13 mouse cellular contexts compared by ENCODE assay signal in genomic region chr4:137941131-137941844, GRCm38 (mm10). TPM values are rescaled to one million over a fixed set of nuclear protein-coding genes. Genes with fewer than 3 reads are reported as not detected.
A peak's percentile ranks its signal among the peaks of the same experiment; 100 is the strongest.
DNase-seq lines count a peak whose midpoint lies in the region; ATAC-seq and TF ChIP-seq lines count a peak whose summit lies in the region.
"Had no signal": no experiment of that assay in that cellular context is flagged by ENCODE, and none has a peak within 500 bp of the region (broad histone marks: within the 10 kb centered on the region; RNA-seq: fewer than 3 reads in every experiment).

No protein-coding gene starts in this region.

- H3K27me3 ChIP-seq in heart, embryonic 11.5 days (ENCODE audit: control insufficient read depth, insufficient read depth, low read length) = no peaks in the 10 kb centered on the region
- H3K27me3 ChIP-seq in liver, postnatal 0 days (ENCODE audit: insufficient read depth, low read length) = no peaks in the 10 kb centered on the region
- H3K27me3 ChIP-seq: embryonic facial prominence, embryonic 13.5 days; liver, embryonic 15.5 days; neural tube, embryonic 12.5 days had no signal

- no peak for DNase-seq in heart, adult 8-10 months (ENCODE audit: low spot score)
- DNase-seq in liver, postnatal 0 days = no peak
- no peak for DNase-seq in liver
- DNase-seq in right cerebral cortex, postnatal 36 days (ENCODE audit: low spot score in 2 of 2) = no peak
- DNase-seq: forebrain, postnatal 0 days; thymus, postnatal 14 days had no signal

- no peak for TF ChIP-seq POLR2A in olfactory bulb, adult 2 months (IDR thresholded peaks at IDR 0.05; ENCODE audit: insufficient read depth, low read depth, low read length)

- 88% methylated on average over 12 of the region's 12 CpGs for WGBS in heart, embryonic 11.5 days (ENCODE audit: insufficient replicate concordance)
- 87% methylated on average over 12 of the region's 12 CpGs for WGBS in liver, postnatal 0 days (ENCODE audit: insufficient replicate concordance)
- WGBS in olfactory bulb, adult 2 months = 93% methylated on average over 12 of the region's 12 CpGs

- no peaks in the 10 kb centered on the region for H3K9me3 ChIP-seq in heart, embryonic 11.5 days (replicated peaks; ENCODE audit: control insufficient read depth, low read length)
- H3K9me3 ChIP-seq in liver, postnatal 0 days (ENCODE audit: low read length) = no peaks in the 10 kb centered on the region
- H3K9me3 ChIP-seq: embryonic facial prominence, embryonic 13.5 days; liver, embryonic 15.5 days; neural tube, embryonic 12.5 days had no signal

- no peak for TF ChIP-seq EP300 in liver, postnatal 0 days (IDR thresholded peaks at IDR 0.05; ENCODE audit: low read depth)

- no peak overlapping the region for H3K27ac ChIP-seq in heart, embryonic 11.5 days (ENCODE audit: low read depth, low read length)
- H3K27ac ChIP-seq in liver, postnatal 0 days (ENCODE audit: low read depth) = 0 out of 2 replicates have a peak overlapping the region, but pooled peaks have one; percentile 84
- peak overlapping the region; percentile 100 for H3K27ac ChIP-seq in brown adipose tissue, adult 24 weeks (replicated peaks; ENCODE audit: low read depth, low read length)
- peak overlapping the region; percentile 86 for H3K27ac ChIP-seq in olfactory bulb, adult 2 months (ENCODE audit: insufficient read depth, low read depth, low read length)
- H3K27ac ChIP-seq: embryonic facial prominence, embryonic 13.5 days; liver, embryonic 15.5 days; neural tube, embryonic 12.5 days had no signal

- peaks cover 36% of the 10 kb centered on the region for H3K36me3 ChIP-seq in heart, embryonic 11.5 days (ENCODE audit: control insufficient read depth, insufficient read depth, low read length)
- H3K36me3 ChIP-seq in liver, postnatal 0 days (replicated peaks; ENCODE audit: insufficient read depth, low read length) = peaks cover 46% of the 10 kb centered on the region

- no peak overlapping the region for H3K4me3 ChIP-seq in heart, embryonic 11.5 days (ENCODE audit: low read depth, low read length)
- H3K4me3 ChIP-seq in liver, postnatal 0 days (ENCODE audit: low read depth, low read length) = no peak overlapping the region
- H3K4me3 ChIP-seq in brown adipose tissue, adult 24 weeks (ENCODE audit: insufficient read depth, low read depth, low read length) = no peak overlapping the region
- H3K4me3 ChIP-seq in olfactory bulb, adult 2 months (ENCODE audit: insufficient read depth, low read depth, low read length) = no peak overlapping the region
- H3K4me3 ChIP-seq: embryonic facial prominence, embryonic 13.5 days; liver, embryonic 15.5 days; neural tube, embryonic 12.5 days had no signal

- no peak overlapping the region for H3K4me2 ChIP-seq in heart, embryonic 11.5 days
- no peak overlapping the region for H3K4me2 ChIP-seq in liver, postnatal 0 days (ENCODE audit: low read depth, low read length)
- H3K4me2 ChIP-seq: embryonic facial prominence, embryonic 13.5 days; liver, embryonic 15.5 days; neural tube, embryonic 12.5 days had no signal

- 0 out of 2 replicates have a peak, but pooled peaks have one; percentile 8 for ATAC-seq in heart, embryonic 11.5 days (replicated peaks; ENCODE audit: insufficient number of reproducible peaks, low FRiP score, low TSS enrichment)
- ATAC-seq in liver, postnatal 0 days = no peak
- ATAC-seq: intestine, embryonic 16.5 days had no signal

- no peak overlapping the region for H3K9ac ChIP-seq in heart, embryonic 11.5 days (ENCODE audit: low read depth, low read length)
- H3K9ac ChIP-seq in liver, postnatal 0 days (replicated peaks) = no peak overlapping the region
- H3K9ac ChIP-seq: forebrain, postnatal 0 days; liver, embryonic 15.5 days; neural tube, embryonic 12.5 days had no signal

- no peak for TF ChIP-seq CTCF in liver, postnatal 0 days (IDR thresholded peaks at IDR 0.05; ENCODE audit: low read depth)
- no peak for TF ChIP-seq CTCF in olfactory bulb, adult 2 months (IDR thresholded peaks at IDR 0.05; ENCODE audit: insufficient read depth, low read depth, low read length)

- H3K4me1 ChIP-seq in heart, embryonic 11.5 days (ENCODE audit: control insufficient read depth, insufficient read depth, low read length) = peaks cover 5% of the 10 kb centered on the region
- H3K4me1 ChIP-seq in liver, postnatal 0 days (ENCODE audit: insufficient read depth) = peaks cover 4% of the 10 kb centered on the region
- peaks cover 9% of the 10 kb centered on the region; the same call in 1 of the 2 replicates for H3K4me1 ChIP-seq in brown adipose tissue, adult 24 weeks (ENCODE audit: control insufficient read depth, insufficient read depth, insufficient read length, low read length)
- peaks cover 32% of the 10 kb centered on the region for H3K4me1 ChIP-seq in olfactory bulb, adult 2 months (ENCODE audit: control insufficient read depth, insufficient read depth, low read length)

RNA-seq across cellular contexts. Expression of gene Eif4g3, which starts 51.5 kb away (rescaled TPM):
- polyA plus RNA-seq in heart, embryonic 11.5 days (2014; fragmentation: Nextera tagmentation; extraction: Ambion mirVana) = 30.5 and 33.6 TPM in 2 replicates
- 10 to 100 TPM; 36.5 to 42.9 (median 41.0) TPM for total RNA-seq in heart, adult 8-10 months (2022)
- polyA plus RNA-seq in liver, postnatal 0 days (2015; fragmentation: Nextera tagmentation; extraction: Ambion mirVana) = 5.8 and 5.9 TPM in 2 replicates
- 15.1 and 18.6 TPM in 2 replicates for polyA plus RNA-seq in brown adipose tissue, adult 24 weeks (2012; ENCODE audit: insufficient read depth, insufficient read length, missing spikeins)
- polyA plus RNA-seq in olfactory bulb, adult 2 months (2012; ENCODE audit: insufficient read depth, insufficient read length, low replicate concordance, missing spikeins) = 382 TPM in 1 of 2 replicates, not detected in the other
